Mouse (Mus musculus): ENCODE results near the gene Tent2.

DNA sequence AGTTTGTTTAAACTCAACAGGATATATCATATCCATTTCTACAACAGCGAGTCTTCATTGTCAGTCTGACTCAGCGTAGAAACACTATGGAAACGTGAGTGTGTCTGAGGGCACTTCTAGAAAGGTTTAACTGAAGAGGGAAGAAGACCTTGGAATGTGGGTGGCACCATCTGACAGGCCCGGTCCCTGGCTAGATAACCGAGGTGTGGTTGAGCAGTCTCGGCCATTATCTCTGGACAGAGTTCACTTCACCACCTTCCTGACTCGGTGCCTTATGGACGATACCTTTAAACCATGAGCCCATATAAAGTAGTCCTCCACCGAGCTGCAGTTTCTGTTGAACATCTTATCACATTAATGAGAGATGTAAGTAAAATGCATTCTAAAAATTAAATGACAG is 46.9 kb upstream of the Tent2 start:
- TF ChIP-seq CTCF (IDR thresholded peaks at IDR 0.05; ENCODE audit: low read depth) (no peak), EP300 (IDR thresholded peaks at IDR 0.05; ENCODE audit: low read depth) (no peak; the same call in 1 of the 2 replicates)

Measured in liver, embryonic 14.5 days (tissue).